Mouse (Mus musculus) heart, postnatal 10 days (tissue): ENCODE measurements around the gene Rbks. TPM values are rescaled to one million over a fixed set of nuclear protein-coding genes. Genes with fewer than 3 reads are reported as not detected.

Source experiments
- DNase-seq, 2 experiments: peaks; one replicate each; pipeline ENCODE4 v3.0.0; 2021
- intact Hi-C: fragments of 180-260 bp; cut with DNase I; formaldehyde crosslinking; loops from one replicate; pipeline ENCODE4 v1.15.1; 2025
- total RNA-seq, 2 experiments: library from RNA; stranded (reverse); gene quantifications; 2 replicates each; pipeline ENCODE4 v1.2.3; 2021

Gene Rbks
- total RNA-seq, 2 experiments from 2014 or later = 4.3 to 4.7 TPM

DNA sequence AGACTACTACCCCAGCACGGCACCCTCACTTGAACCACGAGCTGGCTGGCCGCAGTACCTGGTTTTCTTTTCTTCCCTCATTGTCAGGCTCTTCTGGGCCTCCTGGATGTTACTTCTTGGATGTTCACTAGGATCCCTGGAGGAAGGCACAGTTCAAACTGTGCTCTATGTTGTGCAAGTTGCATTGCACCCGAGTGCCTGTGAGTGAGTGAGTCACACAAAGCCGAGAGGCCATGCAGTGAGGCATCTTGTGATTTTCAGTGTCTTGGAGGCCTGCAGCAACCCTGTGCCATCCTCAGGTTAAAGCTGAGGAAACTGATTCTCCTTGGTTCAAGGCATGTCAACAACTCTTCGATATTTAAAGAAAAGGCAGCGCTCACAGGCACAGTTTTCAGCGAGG, 68.9 kb downstream of the Rbks start:
- intact Hi-C loops = no loop called here
- DNase-seq = no peak

DNA sequence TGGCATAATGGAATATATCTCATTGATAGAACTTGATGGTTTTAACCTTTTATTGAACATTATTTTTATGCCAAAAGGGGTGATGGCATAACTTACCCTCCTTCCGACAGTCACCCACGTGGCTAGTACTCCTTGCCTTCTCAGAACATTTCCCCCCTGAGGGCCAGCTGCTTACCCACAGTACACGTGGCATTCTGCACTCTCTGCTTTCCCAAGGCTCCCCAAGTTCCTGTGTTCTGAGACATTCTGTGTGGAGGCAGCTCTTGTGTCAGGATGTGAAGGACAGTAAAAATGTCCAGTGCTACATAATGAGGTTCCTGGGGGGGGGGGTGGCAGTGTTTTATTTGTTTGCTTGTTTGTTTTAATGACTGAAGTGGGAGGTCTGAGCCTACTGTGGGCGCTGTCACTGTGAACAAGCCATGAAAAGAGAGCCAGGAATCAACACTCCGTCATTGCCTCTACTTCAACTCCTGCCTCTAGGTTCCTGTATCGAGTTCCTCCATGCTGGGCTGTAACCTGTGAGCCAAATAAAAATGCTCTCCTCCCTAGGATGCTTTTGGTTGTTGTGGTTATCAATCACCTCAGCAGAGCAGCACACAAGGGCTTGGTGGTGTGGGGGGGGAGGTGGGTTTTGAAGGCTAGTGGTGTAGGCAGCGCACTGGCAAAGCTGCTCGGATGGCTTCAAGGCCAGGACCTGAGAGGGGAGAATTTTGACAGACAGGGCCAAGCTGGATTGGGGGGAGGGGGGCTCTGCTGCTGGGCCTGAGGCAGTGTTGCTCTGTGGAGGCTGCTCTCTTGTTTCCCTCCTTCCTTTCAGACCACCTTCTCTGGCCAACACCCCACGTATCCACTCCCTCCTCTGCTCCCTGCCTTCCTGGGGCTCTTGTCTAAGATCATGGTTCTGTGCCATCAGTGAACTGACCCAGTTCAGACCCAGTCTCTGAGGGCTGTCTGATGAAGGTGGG, 69.6 kb downstream of the Rbks start:
- intact Hi-C loops = no loop called here

DNA sequence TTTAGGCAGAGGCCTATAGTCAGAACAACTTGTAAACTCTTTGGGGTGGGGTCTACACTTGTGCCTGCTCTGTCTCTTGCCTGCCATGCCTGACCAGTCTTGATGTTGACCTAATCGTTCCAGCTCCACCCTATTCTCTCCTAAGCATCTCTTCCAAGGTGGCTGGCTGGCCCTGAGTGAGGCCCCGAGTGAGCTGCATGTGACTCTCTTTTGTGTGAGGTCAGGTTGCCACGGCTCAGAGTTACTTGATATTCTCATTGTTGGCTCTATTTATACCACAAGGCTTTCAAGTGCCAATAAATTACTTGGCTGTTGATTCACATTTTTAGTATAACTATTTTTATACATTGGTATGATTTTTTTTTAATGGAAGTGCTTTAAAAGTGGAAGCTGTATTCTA, 70.3 kb downstream of the Rbks start:
- intact Hi-C loops = no loop called here
- DNase-seq = peak; percentile 43 to 45

More for the DNA sequence above, 69.6 kb downstream of the Rbks start:
- no peak for DNase-seq

DNA sequence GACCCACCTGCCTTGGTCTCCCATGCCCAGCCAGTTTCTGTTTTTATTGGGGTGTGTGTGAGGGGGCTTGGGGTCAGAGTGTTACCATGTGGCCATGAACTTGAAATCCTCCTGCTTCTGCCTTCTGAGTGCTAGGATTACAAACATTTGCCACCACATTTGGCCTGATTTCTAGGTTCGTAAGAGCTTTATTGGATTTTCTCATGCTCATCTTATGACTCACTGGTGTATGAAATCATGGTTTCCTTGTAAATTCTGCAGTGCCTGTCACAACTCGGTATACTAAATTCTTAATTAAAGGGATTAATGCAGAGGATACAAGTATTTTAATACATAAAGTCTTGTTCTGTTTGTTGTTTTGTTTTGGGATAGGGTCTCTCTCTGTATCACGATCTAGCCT, 77.1 kb downstream of the Rbks start:
- intact Hi-C loops = no loop called here
- no peak for DNase-seq

DNA sequence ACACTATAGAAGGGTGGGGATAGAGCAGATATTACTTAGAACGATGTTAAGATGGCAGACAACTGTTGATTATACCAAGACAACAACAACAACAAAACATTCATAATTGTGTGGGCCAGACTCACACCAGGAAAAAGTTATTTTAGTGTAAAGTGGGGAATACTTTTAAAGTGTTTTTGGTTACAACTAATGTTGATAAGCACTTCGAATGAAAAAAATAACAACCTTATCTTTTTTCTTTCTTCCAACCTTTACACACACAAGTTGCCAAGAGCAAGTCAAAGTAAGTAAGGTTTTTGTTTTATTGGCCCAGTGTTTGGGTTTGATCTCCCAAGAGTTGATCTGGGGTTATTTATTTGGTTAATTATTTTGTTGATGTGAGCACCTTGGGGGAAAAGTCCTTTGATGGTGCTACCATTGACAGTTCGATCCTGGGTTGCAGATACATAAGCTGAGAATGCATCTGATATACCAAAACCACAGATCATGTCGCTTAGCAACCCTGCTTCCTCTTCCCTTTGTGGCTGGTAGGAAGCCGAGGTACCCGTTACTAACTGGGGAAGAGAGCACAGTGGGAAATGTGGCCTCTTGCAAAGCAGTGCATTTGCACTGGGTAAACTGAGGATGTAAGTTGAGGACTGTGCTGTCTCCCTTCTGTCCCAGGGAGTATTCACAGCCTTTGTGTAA, 82.9 kb downstream of the Rbks start:
- no peak for DNase-seq
- intact Hi-C loops = loop anchor here (2.0 to 5.0 kb wide), 3 partner anchors 50 to 583 kb away; partner anchors contain the start of gene Fosl2

DNA sequence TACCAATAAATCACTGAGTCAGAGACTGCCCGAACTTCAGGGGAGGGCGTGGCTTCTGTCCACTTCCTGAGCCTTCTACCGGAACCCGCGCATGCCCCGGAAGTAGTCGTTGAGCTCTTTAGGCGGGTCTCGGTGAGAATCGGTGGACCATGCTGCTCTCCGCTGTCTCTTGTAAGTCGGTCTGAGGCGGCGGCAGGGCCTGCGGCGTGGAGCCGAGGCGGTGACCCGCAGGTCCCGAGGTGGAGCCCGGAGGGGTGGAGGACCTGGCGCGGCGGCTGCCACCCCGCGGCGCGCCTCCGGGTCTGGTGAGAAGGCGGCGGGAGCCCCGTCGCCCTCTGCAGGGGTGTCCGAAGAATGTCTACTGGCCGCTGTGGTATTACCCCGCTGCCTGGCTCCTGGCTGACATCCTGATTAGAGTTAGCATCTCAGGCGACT, 83.6 kb downstream of the Rbks start:
- DNase-seq = peak; percentile 87 to 92
- intact Hi-C loops = loop anchor here (2.0 to 5.0 kb wide), 2 partner anchors 49 to 523 kb away; partner anchors contain the start of gene Fosl2

DNA sequence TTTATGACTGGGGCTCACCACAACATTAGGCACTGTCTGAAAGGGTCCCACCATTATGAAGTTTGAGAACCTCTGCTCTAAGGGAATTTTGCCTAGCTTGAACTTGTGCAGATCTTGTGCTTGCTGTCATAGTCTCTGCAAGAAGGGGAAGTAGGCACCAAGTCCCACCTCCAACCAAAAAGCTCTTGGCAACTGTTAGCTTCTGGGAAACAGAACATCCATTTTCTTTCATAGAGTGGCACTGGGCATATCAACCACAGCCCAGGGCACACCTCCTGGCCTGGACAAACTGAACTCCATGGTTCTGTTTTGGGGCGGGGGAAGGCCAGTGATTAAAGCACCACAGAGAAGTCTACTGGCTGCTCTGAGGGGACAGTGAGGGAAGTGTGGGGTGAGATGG, 86.2 kb downstream of the Rbks start:
- intact Hi-C loops = loop anchor here (5.0 kb wide), 1 partner anchor 526 kb away; the partner anchor contains the start of gene Fosl2
- no peak for DNase-seq

DNA sequence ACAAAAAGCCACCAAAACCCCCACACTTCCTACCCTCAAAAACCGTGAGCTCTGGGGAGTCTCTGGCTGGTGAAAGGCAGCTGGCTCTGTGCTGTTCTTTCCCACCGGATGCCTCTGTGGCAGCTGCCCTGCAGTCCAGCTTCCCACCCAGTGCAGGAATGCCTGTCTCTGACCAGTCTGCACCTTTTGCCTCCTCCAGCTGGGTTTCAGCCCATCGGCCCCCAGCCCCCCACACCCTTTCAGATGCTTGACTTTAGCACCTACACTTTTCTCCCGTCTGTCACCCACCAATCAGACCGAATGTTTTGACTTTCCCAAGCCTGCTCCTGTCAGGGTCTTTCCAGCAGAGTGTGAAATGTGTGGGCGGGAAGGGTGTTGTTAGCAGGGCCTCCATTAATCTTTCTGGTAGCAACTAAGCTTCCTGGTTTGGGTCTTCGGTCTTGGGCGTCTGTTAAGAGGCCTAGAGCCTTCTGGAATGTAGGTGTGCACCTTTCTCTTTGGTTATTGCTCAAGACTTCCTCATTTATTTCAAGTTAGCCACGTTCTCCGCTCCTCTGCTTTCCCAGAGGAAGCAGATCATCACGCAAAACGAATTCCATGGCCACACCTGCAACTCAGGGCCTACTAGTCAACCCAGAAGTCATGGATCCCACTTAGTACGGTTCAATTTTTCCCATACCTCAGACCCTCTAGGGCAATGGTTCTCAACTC, 86.9 kb downstream of the Rbks start:
- no peak for DNase-seq
- intact Hi-C loops = loop anchor here (5.0 kb wide), 1 partner anchor 527 kb away; the partner anchor contains the start of gene Fosl2

DNA sequence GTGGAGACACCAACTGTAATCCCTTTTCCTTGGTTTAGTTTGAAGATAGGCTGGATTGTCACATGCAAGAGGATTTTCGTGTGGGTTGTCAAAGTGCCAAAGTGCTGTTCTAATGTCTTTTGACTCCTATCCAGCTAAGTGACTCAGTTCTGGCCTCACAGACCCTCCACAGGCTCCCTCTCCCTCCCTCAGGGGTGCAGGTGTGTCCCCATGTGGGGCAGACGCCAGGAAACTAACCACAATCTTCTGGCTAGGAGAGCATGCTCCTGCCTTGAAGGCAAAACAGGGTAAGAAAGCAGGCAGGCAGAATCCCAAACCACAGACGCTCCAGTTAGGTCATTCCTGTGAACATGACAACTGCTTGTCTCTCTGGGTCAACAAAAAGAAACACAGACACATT, 91.3 kb downstream of the Rbks start:
- DNase-seq = peak; percentile 55 to 65
- intact Hi-C loops = no loop called here

DNA sequence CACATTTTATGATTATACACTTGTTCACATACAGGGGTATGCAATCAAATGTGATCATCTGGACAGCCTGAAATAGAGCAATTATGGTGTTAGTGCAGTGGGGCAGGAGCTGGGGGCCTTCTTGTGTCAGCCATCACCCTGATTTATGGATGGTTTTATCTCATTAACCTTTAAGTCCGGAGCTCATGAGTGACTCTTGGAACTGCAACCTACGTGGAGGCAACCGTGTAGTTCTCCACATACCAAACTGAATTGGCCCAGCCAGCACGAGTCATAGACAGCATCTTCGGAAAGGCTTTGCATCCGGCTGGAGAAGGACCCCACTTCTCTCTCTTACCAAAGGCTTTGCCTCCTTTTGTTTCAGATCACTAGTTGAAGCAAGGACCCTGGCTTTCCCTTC, 93.7 kb downstream of the Rbks start:
- intact Hi-C loops = no loop called here

DNA sequence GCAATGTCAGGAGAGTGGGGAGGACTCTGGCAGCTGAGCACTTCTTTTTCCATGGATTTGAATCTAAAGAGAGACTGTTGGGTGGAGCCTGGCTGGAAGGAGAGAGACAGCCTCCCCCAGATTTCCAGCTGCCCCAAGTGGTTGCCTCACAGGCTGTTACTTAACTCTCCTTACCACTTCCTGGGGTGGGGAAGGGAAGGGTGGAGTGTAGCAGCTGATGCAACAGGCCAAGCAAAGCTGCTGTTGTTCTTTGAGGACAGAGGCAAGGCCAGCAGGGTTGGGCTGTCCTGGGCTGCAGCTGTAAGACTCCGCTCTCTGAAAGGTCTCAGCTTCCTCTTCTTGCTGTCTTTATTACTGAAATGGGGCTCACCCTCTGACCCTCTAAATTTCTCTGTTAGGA, 95.0 kb downstream of the Rbks start:
- peak; percentile 78 to 80 for DNase-seq
- intact Hi-C loops = no loop called here

More for the DNA sequence above, 93.7 kb downstream of the Rbks start:
- no peak for DNase-seq

DNA sequence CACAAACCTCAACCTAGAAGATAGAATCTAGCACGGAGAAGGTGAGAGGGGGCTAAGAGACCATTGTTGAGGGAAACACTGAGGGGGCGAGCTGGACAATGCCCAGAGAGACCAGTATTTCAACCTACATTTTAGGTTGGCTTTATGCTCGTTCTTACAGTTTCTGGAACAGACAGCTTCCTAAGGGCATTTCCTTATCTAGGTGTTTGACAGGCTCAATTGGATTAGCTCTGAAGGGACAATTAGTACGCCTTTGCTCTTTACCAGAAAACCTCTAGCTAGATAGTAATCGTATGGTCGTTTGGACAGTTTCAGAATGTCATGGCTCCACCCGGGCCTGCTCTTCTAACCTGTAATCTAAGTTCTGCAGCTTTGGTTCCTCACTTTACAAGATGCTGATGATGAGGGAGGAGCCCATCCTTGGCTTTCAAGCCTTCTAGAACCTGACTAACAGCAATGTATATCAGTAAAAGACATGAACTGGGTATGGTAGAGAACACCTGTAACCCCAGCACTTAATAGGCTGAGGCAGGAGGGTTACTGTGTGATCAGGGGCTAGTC, 96.2 kb downstream of the Rbks start:
- intact Hi-C loops = no loop called here
- DNase-seq = no peak

DNA sequence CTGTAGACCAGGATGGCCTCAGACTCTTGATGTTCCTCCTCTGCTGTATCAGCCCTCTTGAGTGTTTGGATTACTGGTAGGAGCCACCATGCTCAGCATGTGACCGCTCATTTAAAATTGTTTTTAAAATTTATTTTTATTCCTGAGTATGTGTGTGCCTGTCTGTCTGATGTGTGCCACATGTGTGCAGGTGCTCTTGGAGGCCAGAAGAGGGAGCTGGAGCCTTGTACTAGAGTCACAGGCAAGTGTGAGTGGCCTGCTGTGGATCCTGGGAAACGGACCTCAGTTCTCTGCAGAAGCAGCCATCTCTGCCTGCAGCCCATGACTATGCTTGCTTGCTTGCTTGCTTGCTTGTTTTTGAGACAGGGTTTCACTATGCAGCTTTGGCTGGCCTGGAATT, 98.3 kb downstream of the Rbks start:
- DNase-seq = no peak
- intact Hi-C loops = loop anchor here (5.0 to 10.0 kb wide), 2 partner anchors 546 to 598 kb away; no protein-coding TSS in a partner anchor

DNA sequence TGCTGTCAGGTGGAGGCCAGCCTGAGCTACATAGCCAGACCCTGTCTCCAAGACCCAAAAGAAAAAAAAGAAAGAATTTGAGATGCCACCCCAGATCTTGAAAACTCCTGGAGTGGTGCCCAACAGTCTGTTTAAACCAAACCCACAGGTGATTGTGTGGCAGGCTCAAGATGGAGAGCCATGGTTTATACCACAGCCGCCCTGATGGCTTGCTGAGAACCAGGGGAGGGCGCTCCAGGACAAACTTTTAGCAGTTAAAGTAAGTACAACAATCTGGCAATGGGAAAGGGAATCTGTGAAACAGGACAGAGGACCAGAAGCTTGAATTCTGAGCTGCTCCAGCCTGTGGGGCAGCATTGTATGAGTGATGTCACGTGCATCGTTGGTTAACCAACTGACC, 98.8 kb downstream of the Rbks start:
- intact Hi-C loops = loop anchor here (5.0 to 10.0 kb wide), 2 partner anchors 546 to 599 kb away; no protein-coding TSS in a partner anchor

DNA sequence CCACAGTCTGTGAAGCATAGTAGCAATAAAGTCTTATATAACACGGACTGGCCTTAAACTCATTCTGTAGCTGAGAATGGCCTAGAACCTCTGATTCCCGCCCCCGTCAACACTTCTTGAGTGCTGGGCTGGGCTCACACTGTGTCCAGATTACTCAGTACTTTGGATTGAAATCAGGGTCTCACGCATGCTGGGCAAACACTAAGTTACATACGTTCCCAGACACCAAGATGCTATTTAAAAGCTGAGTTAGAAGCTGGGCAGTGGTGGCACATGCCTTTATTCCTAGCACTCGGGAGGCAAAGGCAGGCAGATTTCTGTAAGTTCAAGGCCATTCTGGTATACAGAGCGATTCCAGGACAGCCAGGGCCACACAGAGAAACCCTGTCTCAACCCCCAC, 99.3 kb downstream of the Rbks start:
- intact Hi-C loops = loop anchor here (5.0 to 10.0 kb wide), 2 partner anchors 547 to 599 kb away; no protein-coding TSS in a partner anchor

More for the DNA sequence above, 98.8 kb downstream of the Rbks start:
- peak; percentile 34 to 44 for DNase-seq

DNA sequence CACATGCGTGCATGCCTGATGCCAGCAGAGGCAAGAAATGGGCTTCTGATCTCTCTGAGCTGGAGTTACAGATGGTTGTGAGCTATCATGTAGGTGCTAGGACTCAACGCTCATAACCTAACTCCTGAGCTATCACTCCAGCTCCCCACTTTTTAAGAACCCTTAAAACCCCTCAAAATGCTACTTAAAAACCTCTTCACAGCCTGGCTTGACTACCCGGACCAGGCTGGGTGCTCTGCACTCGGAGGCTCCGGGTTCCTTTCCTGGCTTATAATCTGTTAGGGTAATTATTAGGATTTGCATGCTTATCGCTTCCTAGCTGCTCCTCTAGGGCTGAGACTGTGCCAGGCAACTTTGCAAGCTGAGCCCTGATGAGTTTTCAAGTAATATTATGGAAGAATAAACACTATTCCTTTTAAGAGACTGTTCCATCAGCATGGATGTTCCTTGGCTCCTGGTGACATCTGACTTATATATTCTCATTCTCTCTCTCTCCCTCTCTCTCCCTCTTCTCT, 99.9 kb downstream of the Rbks start:
- DNase-seq = no peak
- intact Hi-C loops = loop anchor here (2.0 to 10.0 kb wide), 3 partner anchors 27 to 600 kb away; no protein-coding TSS in a partner anchor

More for the DNA sequence above, 99.3 kb downstream of the Rbks start:
- DNase-seq = no peak

DNA sequence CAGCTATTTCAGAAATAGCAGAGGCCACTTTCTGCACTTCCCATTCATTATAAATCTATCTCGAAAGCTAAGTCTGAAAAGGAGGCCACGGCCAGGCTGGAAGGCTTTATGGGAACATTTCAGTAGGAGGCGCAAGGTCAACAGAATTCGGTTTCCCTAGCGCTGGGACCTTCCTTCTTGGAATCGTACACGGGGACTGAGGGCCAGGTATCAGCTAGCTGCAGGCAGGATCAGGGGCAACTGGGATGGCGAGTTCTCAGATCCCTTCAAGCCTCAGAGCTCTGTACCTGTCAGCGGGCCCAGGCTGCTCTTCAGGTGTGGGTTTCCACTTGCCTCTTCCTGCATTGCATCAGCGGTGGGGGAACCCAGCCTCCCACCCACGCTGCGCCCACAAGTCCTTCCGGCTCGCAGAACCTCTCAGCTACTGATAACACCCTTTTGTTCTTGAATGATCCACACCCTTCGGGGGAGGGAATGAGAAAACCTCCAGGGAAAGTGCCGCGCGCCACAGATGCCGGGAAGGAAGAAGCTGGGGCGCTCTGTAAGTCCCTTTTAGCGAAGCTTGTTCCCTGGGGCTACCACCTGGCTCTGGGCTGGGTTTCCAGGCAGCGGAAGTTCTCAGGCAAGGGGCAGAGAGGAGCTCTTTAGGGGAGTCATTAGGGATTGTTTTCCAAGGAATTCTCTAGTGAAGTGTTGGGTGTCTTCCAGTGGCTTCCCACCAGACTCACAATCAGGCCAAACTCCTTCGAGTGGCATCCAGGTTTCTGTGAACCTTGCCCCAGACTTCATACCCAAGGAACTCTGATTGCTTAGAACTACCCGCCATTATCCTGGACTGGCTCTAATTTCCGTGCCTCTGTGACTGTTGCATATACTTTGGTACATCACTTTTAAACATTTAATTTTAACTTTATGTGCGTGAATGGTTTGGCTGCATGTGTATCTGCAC, 100.7 kb downstream of the Rbks start, which contains the start of gene Mrpl33:
TSS of gene Mrpl33 (plus strand) at position 455 of the 949 bp plus-strand sequence.
- intact Hi-C loops = loop anchor here (2.0 to 10.0 kb wide), 3 partner anchors 26 to 601 kb away; no protein-coding TSS in a partner anchor
- DNase-seq = peak; percentile 61 to 63

DNA sequence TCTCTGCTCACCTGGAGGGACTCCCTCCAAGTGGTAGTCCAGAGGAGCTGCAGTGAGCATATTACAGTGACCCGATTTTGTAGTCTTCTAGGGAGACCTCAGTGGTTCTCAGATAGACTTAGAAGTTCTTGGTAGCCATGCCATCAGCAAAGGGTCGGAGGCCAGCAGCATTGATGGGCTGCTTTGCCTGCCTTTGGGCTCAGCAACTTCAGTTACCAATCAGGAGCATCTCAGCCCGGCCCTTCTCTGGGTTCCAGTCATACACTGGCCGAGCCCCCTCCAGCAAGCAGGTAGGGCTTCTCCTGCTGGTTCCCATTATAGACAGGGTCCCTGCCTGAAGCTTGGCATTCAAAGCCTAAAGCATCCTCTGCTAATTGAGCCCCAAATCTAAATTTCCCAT, 101.6 kb downstream of the Rbks start:
- intact Hi-C loops = loop anchor here (2.0 to 10.0 kb wide), 3 partner anchors 25 to 601 kb away; no protein-coding TSS in a partner anchor
- no peak for DNase-seq
